Mouse (Mus musculus) naive thymus-derived CD4-positive, alpha-beta T cell, adult 2 months (primary cell): ENCODE results near the gene Slc25a54.

Source experiments
- DNase-seq: peaks from one replicate; pipeline ENCODE4 v3.0.0-alpha.2; 2011; ENCODE audit warnings: low read depth

Slc25a54 gene

GRCm38 (mm10) chr3:109125531-109125930 is 45.3 kb downstream of the Slc25a54 start:
- no peak for DNase-seq

GRCm38 (mm10) chr3:109129768-109130167 is 49.5 kb downstream of the Slc25a54 start:
- no peak for DNase-seq

DNA sequence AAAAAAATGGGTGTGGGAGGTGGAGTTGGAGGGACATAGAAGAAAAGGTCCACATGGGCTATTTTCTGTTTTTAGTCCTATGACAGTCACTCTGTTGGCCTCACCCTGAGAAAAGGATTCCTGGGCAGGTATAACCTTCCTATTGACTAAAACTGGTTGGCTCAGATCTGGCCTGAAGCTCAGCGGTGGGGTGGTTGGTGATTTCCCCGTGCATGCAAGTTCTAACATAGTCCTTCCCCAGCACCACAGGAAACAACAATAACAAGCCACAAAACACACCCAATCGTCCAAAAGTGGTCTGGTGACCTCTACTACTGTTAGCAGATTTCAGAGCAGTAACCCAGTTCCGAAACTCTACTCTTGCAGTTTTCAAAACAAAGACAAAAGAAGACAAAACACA is 52.7 kb downstream of the Slc25a54 start:
- no peak for DNase-seq

DNA sequence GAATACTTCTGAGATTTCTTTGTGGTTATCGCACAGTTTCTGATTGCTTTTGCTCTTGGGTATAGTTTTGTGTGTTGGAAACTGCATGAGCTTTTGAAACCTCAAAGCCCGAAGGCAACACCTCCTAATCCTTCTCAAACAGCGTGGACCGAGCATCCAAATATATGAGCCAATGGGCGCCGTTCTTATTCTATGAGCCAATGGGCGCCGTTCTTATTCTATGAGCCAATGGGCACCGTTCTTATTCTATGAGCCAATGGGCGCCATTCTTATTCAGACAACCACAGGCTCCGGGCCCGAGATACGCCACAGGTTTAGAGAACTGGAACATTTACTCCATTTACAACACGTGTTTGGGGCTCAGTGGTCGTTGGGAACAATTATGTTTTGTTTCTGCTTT is 53.8 kb downstream of the Slc25a54 start:
- no peak for DNase-seq

DNA sequence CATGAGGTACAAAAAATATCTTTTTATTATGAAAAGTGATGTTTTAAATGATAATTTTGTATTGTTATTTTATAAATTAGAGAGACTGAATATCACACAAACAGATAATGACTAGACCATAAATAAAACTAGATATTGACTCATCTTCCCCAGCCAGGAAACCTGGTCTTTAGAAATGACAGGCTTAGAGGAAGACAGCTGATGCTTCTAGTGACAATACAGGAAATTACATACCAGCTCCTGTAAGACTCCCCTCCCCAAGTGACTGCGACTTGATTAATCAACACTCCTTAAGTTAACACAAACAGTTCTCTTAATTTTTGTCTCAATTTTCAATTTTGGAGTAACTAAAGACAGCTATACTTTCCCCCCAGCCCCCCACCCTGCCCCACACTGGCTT is 55.1 kb downstream of the Slc25a54 start:
- no peak for DNase-seq

DNA sequence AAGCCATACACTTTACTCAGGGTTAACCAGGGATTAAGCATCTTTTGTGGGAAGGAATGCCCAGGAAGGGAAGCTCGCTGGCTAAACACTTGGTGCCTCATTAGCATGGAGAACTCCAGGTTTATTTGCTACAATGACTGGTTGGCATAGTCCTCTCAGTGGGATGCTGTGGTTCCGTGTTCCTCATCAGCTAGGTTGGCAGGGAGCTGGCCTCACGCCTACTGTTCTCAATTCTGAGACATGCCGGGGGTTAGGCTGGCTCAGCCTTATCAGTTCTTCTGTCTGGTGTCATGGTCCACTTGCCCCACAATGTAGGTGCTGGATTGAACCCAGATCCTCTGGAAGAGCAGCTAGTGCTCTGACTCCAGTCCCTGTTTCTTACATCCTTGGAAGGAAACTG is 72.3 kb downstream of the Slc25a54 start:
- no peak for DNase-seq

- no peak for DNase-seq
These were observed 73.1 kb downstream of the Slc25a54 start for GRCm38 (mm10) chr3:109153410-109153809.

DNA sequence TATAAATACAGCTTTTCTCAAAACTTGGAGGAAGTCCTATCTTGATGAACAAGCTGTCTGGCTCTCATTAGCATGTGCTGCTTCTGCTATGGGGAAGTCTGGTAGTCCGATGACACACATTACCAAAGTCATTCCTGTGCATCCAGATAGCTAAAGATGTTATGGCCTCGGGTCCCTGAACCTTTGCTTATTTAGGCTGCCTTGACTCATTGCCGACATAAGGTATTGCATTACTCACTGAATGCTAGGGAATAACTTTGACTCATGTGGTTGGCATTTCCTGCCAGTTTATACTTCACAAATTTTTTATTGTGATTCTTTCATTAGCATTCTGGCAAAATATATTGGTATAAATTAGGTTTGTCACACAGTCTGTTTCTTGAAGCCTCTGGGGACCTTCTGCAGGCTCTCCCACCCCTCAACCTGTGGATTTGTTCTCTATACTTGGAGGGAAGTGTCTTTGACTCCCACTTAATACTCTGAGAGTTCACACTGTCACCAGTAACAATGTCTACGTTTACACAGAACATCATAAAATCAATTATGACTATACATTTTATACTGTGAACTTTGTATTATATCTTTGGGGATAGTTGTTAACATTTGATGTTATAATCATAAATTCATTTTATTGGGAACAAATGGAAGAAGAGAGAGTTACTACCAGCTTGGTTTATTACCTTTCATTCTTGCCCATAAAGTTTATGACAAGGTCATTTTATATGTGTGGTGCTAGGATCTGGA is 75.8 kb downstream of the Slc25a54 start:
- DNase-seq: no peak

DNA sequence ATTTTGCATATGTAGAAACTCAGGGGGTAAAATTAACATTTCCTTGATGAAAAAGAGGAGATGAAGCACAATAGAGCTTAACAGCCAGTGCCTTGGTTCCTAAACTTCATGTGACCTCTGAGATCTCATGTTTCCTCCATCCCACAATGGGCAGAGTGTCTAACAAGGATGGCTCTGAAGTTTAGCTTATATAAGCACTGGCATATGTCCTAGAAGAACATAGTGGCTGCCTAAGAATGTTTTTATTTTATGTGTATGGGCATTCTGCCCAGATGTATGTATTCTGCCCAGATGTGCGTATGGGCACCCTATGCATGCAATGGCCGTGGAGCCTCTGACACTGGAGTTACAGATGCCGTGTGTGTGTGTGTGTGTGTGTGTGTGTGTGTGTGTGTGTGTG is 77.2 kb downstream of the Slc25a54 start:
- no peak for DNase-seq

- no peak for DNase-seq
These were observed 83.8 kb downstream of the Slc25a54 start for GRCm38 (mm10) chr3:109164088-109164487.

DNA sequence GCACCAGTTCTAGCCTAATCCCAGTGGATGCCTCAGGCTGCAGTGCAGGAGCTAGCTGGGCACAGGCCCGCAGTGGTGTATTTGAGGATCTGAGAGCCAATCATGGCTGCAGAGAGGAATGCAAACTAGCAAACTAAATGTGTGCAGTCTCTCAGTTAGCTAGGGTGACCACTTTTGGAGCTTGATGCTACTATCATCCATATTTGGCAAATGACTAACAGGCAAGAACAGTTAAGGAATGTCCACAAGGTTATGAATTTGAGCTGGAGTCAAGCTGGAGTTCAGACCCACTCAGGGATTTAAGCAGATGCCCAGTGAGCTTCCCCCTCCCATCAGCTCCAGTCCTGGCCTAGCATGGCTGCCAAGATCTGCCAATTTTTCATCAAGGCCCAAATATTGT is 84.4 kb downstream of the Slc25a54 start:
- no peak for DNase-seq

GRCm38 (mm10) chr3:109165214-109165829 is 85.1 kb downstream of the Slc25a54 start:
- DNase-seq: no peak
